Mouse (Mus musculus) ovary, adult 18-20 months (tissue): ENCODE measurements at regions not wholly inside any gene's neighbourhood (a gene's known extent, or its start where the extent isn't known, plus 50 kb on each side); places are given as distances from the start of the nearest gene placed in this dataset.

Experiments used
- DNase-seq: peaks from one replicate; pipeline ENCODE4 v3.0.0; 2022; ENCODE audit warnings: low spot score, mixed read lengths

GRCm38 (mm10) chr6:31107360-31107759 is 148.5 kb upstream of the Klf14 start:
- DNase-seq: no peak

GRCm38 (mm10) chr6:31107916-31108685 is 149.2 kb upstream of the Klf14 start:
- no peak for DNase-seq

- no peak for DNase-seq
These were observed 150.7 kb upstream of the Klf14 start for GRCm38 (mm10) chr6:31109604-31110003.

- peak; percentile 56 for DNase-seq
These were observed 153.6 kb upstream of the Klf14 start for GRCm38 (mm10) chr6:31112293-31113077.

GRCm38 (mm10) chr6:31113558-31114326 is 154.9 kb upstream of the Klf14 start:
- peak; percentile 78 for DNase-seq

- no peak for DNase-seq
These were observed 155.8 kb upstream of the Klf14 start for GRCm38 (mm10) chr6:31114336-31115335.

GRCm38 (mm10) chr6:31115566-31115965 is 156.7 kb upstream of the Klf14 start:
- DNase-seq: no peak

GRCm38 (mm10) chr6:31116365-31116764 is 157.5 kb upstream of the Klf14 start:
- DNase-seq: no peak

GRCm38 (mm10) chr6:31117666-31118065 is 158.8 kb upstream of the Klf14 start:
- DNase-seq: no peak

- DNase-seq: no peak
These were observed 162.1 kb upstream of the Klf14 start for GRCm38 (mm10) chr6:31121008-31121407.

- DNase-seq: no peak
These were observed 164.0 kb upstream of the Klf14 start for GRCm38 (mm10) chr6:31122895-31123294.

- no peak for DNase-seq
These were observed 164.6 kb upstream of the Klf14 start for GRCm38 (mm10) chr6:31123342-31123990.

GRCm38 (mm10) chr6:31124076-31124475 is 165.2 kb upstream of the Klf14 start:
- no peak for DNase-seq

- DNase-seq: no peak
These were observed 166.0 kb upstream of the Klf14 start for GRCm38 (mm10) chr6:31124872-31125271.

GRCm38 (mm10) chr6:31125328-31126118 is 166.6 kb upstream of the Klf14 start:
- DNase-seq: no peak

- DNase-seq: no peak
These were observed 167.4 kb upstream of the Klf14 start for GRCm38 (mm10) chr6:31126131-31126871.

- no peak for DNase-seq
These were observed 170.3 kb upstream of the Klf14 start for GRCm38 (mm10) chr6:31129170-31129569.

- DNase-seq: no peak
These were observed 171.1 kb upstream of the Klf14 start for GRCm38 (mm10) chr6:31129987-31130386.

GRCm38 (mm10) chr6:31130522-31130921 is 171.6 kb upstream of the Klf14 start:
- no peak for DNase-seq
